In the genomic region with DNA sequence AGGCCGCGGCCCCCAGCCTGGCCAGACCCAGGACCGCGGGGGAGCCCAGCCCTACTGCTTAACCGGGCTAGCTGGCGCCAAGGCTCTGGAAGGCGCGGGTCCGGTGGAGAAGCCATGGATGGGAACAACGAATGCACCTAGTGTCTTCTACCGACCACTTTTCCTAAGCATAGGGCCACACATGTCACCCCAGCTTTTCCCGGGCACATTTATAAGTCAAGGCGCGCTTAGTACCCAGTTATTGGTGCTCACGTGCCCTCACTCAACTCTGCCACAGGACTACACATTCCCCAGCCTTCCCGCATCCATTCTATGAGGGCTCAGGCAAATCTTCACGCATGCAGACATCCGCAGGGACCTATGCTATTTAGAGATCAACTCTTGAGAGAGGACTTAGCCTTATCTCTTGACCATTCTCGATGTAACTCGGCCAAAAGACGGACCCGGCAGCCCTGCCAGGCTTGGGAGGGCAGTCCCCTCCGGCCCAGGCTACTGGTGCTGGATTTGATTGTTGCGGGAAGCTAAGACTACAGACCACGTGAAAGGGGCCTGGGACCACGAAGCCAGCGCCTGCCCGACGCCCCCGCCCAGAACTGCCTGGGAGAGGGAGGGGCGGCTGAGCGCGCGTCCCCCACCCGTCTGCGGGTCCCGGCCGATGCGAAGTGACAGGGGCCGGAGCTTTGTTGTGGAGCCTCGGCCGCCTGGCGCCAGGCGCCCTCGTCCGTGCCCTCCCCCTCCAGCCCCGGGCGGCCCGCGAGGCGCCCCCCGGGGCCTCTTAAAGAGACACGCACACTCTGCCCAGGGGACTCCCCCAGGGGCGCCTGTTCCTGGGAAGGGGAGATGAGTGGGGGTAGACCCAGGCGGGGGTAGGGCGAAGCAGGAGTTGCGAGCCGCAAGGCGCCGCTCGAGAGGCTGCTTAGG, we compare ENCODE assay signal across 10 mouse cellular contexts. TPM values are rescaled to one million over a fixed set of nuclear protein-coding genes. Genes with fewer than 3 reads are reported as not detected.
DNase-seq lines count a peak whose midpoint lies in the region; ATAC-seq and TF ChIP-seq lines count a peak whose summit lies in the region.
"Had no signal": no experiment of that assay in that cellular context is flagged by ENCODE, and none has a peak within 500 bp of the region (broad histone marks: within the 10 kb centered on the region; RNA-seq: fewer than 3 reads in every experiment).

No protein-coding gene starts in this region.

- peak overlapping the region; percentile 94 for H3K27ac ChIP-seq in embryonic facial prominence, embryonic 14.5 days (replicated peaks; ENCODE audit: low read depth, low read length)
- H3K27ac ChIP-seq in kidney, postnatal 0 days = peak overlapping the region; percentile 96
- H3K27ac ChIP-seq in midbrain, postnatal 0 days (ENCODE audit: low read depth, low read length) = no peak overlapping the region

- peak overlapping the region; percentile 97 for H3K9ac ChIP-seq in embryonic facial prominence, embryonic 14.5 days (ENCODE audit: low read depth, low read length)
- H3K9ac ChIP-seq in kidney, postnatal 0 days (ENCODE audit: low read depth, low read length) = peak overlapping the region; percentile 61
- H3K9ac ChIP-seq in midbrain, postnatal 0 days (replicated peaks; ENCODE audit: low read length, poor library complexity, severe bottlenecking) = no peak overlapping the region

- intact Hi-C loops in heart, postnatal 14 days (cut with DNase I) = loop anchor here (5.0 kb wide), 2 partner anchors 67 to 212 kb away; no protein-coding TSS in a partner anchor
- intact Hi-C loops in left cerebral cortex, postnatal 14 days (cut with DNase I) = loop anchor here (5.0 kb wide), 1 partner anchor 1312 kb away; no protein-coding TSS in a partner anchor

- H3K9me3 ChIP-seq in embryonic facial prominence, embryonic 14.5 days (ENCODE audit: control insufficient read depth, low read length) = no peaks in the 10 kb centered on the region
- H3K9me3 ChIP-seq in kidney, postnatal 0 days (replicated peaks; ENCODE audit: low read length) = no peaks in the 10 kb centered on the region
- H3K9me3 ChIP-seq in midbrain, postnatal 0 days (ENCODE audit: low read length) = no peaks in the 10 kb centered on the region

- peak; percentile 6; the same call in 1 of the 2 replicates for ATAC-seq in embryonic facial prominence, embryonic 14.5 days (ENCODE audit: low read depth)
- ATAC-seq in kidney, postnatal 0 days (replicated peaks; ENCODE audit: low FRiP score, low read depth) = no peak
- no peak for ATAC-seq in midbrain, postnatal 0 days (ENCODE audit: low FRiP score)

- H3K4me3 ChIP-seq in embryonic facial prominence, embryonic 14.5 days (ENCODE audit: low read depth, low read length) = peak overlapping the region; percentile 70
- H3K4me3 ChIP-seq in kidney, postnatal 0 days (replicated peaks; ENCODE audit: low read depth, low read length) = peak overlapping the region; percentile 65
- peak overlapping the region; percentile 17; the same call in 1 of the 2 replicates for H3K4me3 ChIP-seq in midbrain, postnatal 0 days (ENCODE audit: low read depth, low read length)
- H3K4me3 ChIP-seq: myocyte had no signal

- no peak for TF ChIP-seq CTCF in kidney, postnatal 0 days (IDR thresholded peaks at IDR 0.05; ENCODE audit: low read depth)
- TF ChIP-seq CTCF in midbrain, postnatal 0 days (IDR thresholded peaks at IDR 0.05) = no peak

- no peaks in the 10 kb centered on the region for H3K36me3 ChIP-seq in embryonic facial prominence, embryonic 14.5 days (ENCODE audit: control insufficient read depth, insufficient read depth, low read length)
- no peaks in the 10 kb centered on the region for H3K36me3 ChIP-seq in kidney, postnatal 0 days (ENCODE audit: insufficient read depth, low read length)
- no peaks in the 10 kb centered on the region for H3K36me3 ChIP-seq in midbrain, postnatal 0 days (ENCODE audit: insufficient read depth, low read length)

- H3K4me1 ChIP-seq in embryonic facial prominence, embryonic 14.5 days (ENCODE audit: control insufficient read depth, insufficient read depth, low read length) = peaks cover 23% of the 10 kb centered on the region
- H3K4me1 ChIP-seq in kidney, postnatal 0 days (replicated peaks; ENCODE audit: insufficient read depth, low read length) = peaks cover 47% of the 10 kb centered on the region
- no peaks in the 10 kb centered on the region for H3K4me1 ChIP-seq in midbrain, postnatal 0 days (ENCODE audit: insufficient read depth, low read length)

- 1% methylated on average over 37 of the region's 61 CpGs for WGBS in embryonic facial prominence, embryonic 14.5 days
- 4% methylated on average over 60 of the region's 61 CpGs for WGBS in kidney, postnatal 0 days
- WGBS in midbrain, postnatal 0 days = 1% methylated on average over 59 of the region's 61 CpGs

- H3K27me3 ChIP-seq in embryonic facial prominence, embryonic 14.5 days (replicated peaks; ENCODE audit: control insufficient read depth, insufficient read depth, low read length) = peaks cover 51% of the 10 kb centered on the region
- H3K27me3 ChIP-seq in kidney, postnatal 0 days (ENCODE audit: insufficient read depth, low read length) = 0 out of 2 replicates have a peak, but pooled peaks cover 7% of the 10 kb centered on the region
- peaks cover 84% of the 10 kb centered on the region for H3K27me3 ChIP-seq in midbrain, postnatal 0 days (ENCODE audit: insufficient read depth, low read length)

- DNase-seq in heart, adult 11 months = peak; percentile 94
- no peak for DNase-seq in heart, postnatal 14 days
- DNase-seq in embryonic facial prominence, embryonic 14.5 days (ENCODE audit: low spot score) = peak; percentile 76
- peak; percentile 53 for DNase-seq in kidney, postnatal 0 days (ENCODE audit: low spot score)
- no peak for DNase-seq in midbrain, postnatal 0 days (ENCODE audit: low spot score)
- DNase-seq in cerebellum, adult 11-12 months = no peak
- no peak for DNase-seq in left cerebral cortex, postnatal 14 days (ENCODE audit: low spot score in 2 of 2)
- no peak for DNase-seq in spleen, postnatal 36 days (ENCODE audit: low spot score in 2 of 2)

- H3K4me2 ChIP-seq in embryonic facial prominence, embryonic 14.5 days (ENCODE audit: low read depth, low read length) = peak overlapping the region; percentile 72
- peak overlapping the region; percentile 72 for H3K4me2 ChIP-seq in kidney, postnatal 0 days (ENCODE audit: low read length)
- peak overlapping the region; percentile 30; the same call in 1 of the 2 replicates for H3K4me2 ChIP-seq in midbrain, postnatal 0 days (ENCODE audit: low read depth, low read length, poor library complexity, severe bottlenecking)

RNA-seq across cellular contexts. Expression of a gene that starts 2.6 kb away (rescaled TPM):
- 10 to 100 TPM; 11.8 to 14.5 TPM for total RNA-seq in heart, postnatal 14 days (2021)
- 6.3 and 6.5 TPM in 2 replicates for polyA plus RNA-seq in embryonic facial prominence, embryonic 14.5 days (2014; fragmentation: Nextera tagmentation; extraction: Ambion mirVana)
- polyA plus RNA-seq in kidney, postnatal 0 days (2015; fragmentation: Nextera tagmentation; extraction: Ambion mirVana) = 15.6 and 22.5 TPM in 2 replicates
- 3.9 and 4.4 TPM in 2 replicates for total RNA-seq in midbrain, postnatal 0 days (2014; rRNA removed)
- 0.32 and 0.42 TPM in 2 replicates for polyA plus RNA-seq in midbrain, postnatal 0 days (2015; fragmentation: Nextera tagmentation; extraction: Ambion mirVana)
- total RNA-seq in left cerebral cortex, postnatal 14 days (2021) = 1 to 10 TPM; 2.9 to 3.6 TPM

RNA-seq across cellular contexts. Expression of a gene that starts 20.4 kb away (rescaled TPM):
- total RNA-seq in heart, postnatal 14 days (2021) = not detected
- not detected in 2 replicates for polyA plus RNA-seq in embryonic facial prominence, embryonic 14.5 days (2014; fragmentation: Nextera tagmentation; extraction: Ambion mirVana)
- not detected in 2 replicates for polyA plus RNA-seq in kidney, postnatal 0 days (2015; fragmentation: Nextera tagmentation; extraction: Ambion mirVana)
- total RNA-seq in midbrain, postnatal 0 days (2014; rRNA removed) = not detected in 2 replicates
- not detected in 2 replicates for polyA plus RNA-seq in midbrain, postnatal 0 days (2015; fragmentation: Nextera tagmentation; extraction: Ambion mirVana)
- total RNA-seq in left cerebral cortex, postnatal 14 days (2021) = not detected
- polyA plus RNA-seq: C2C12, myocyte had no signal

RNA-seq across cellular contexts. Expression of a gene that starts 56.4 kb away (rescaled TPM):
- total RNA-seq in heart, postnatal 14 days (2021) = under 1 TPM in 1 of 2 experiments, not detected in 1; 0.14 TPM
- polyA plus RNA-seq in embryonic facial prominence, embryonic 14.5 days (2014; fragmentation: Nextera tagmentation; extraction: Ambion mirVana) = 0.85 and 1.4 TPM in 2 replicates
- 0.07 and 0.09 TPM in 2 replicates for polyA plus RNA-seq in kidney, postnatal 0 days (2015; fragmentation: Nextera tagmentation; extraction: Ambion mirVana)
- 0.05 and 0.27 TPM in 2 replicates for total RNA-seq in midbrain, postnatal 0 days (2014; rRNA removed)
- polyA plus RNA-seq in midbrain, postnatal 0 days (2015; fragmentation: Nextera tagmentation; extraction: Ambion mirVana) = 0.20 and 0.37 TPM in 2 replicates
- total RNA-seq in left cerebral cortex, postnatal 14 days (2021) = under 1 TPM; 0.59 to 0.61 TPM

Comparison
In these comparisons a context has a peak if more than half of its experiments do, and no peak if none do; other contexts are left out.
1. DNase-seq: peak in heart, adult 11 months (single experiment), embryonic facial prominence, embryonic 14.5 days (single experiment) and kidney, postnatal 0 days (single experiment); none in heart, postnatal 14 days (0 of 2), midbrain, postnatal 0 days (single experiment), cerebellum, adult 11-12 months (single experiment), left cerebral cortex, postnatal 14 days (0 of 2) and spleen, postnatal 36 days (0 of 2).
2. H3K4me3 ChIP-seq: peak in every context shown above with its lines; median percentile 70 in embryonic facial prominence, embryonic 14.5 days; 65 in kidney, postnatal 0 days; 17 in midbrain, postnatal 0 days.
3. Peak in every context shown above with its lines, with median percentiles within 50 percentile points of each other: H3K4me2 ChIP-seq.